8 mouse cellular contexts compared by ENCODE assay signal in the genomic region with DNA sequence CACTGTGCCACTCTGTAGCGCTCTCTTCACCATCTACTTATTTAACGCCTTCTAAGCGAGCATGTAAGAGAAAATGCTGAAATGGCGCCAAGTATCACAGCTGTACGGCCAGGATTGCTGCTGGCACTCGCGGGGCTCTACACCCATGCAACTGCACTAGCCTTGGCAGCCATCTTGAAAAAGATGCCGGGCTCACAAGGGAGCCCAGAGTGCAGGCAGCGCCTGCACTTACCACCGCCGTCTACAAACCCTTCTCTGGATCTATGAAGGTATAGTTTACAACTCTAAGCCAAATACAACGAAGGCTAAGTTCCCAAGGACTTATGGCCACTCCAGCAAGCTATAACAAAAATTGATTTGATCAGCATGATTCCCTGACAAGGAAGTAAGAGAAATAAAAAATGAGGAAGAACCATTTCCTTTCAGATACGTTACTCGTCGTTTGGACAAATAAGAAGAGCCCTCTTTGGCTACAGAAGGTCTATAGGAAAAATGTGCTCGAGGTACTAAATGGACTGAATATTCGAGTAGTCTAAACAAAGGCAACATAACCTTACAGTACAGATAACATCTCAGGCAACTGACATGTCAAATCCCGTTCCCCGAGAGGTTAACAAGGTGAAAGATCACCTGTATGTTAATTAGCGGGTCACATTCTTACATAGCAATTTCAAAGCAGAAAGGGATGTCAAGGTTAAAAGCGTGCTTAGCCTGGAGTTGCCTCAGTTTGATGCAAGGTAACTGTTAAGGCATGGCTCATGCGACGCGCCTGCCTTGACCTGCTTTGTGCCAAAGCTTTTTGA. TPM values are rescaled to one million over a fixed set of nuclear protein-coding genes. Genes with fewer than 3 reads are reported as not detected.
DNase-seq lines count a peak whose midpoint lies in the region; ATAC-seq and TF ChIP-seq lines count a peak whose summit lies in the region.

No protein-coding gene starts in this region.

- no peaks in the 10 kb centered on the region for H3K9me3 ChIP-seq in ES-Bruce4 (replicated peaks; ENCODE audit: control insufficient read depth, insufficient read depth, low read length, poor library complexity, severe bottlenecking)
- H3K9me3 ChIP-seq in forebrain, embryonic 14.5 days (replicated peaks; ENCODE audit: control insufficient read depth, low read length), result no peaks in the 10 kb centered on the region
- H3K9me3 ChIP-seq in neural tube, embryonic 14.5 days (ENCODE audit: control insufficient read depth, low read length), result no peaks in the 10 kb centered on the region

- peak; percentile 27; the same call in 1 of the 2 replicates for ATAC-seq in forebrain, embryonic 14.5 days
- peak; percentile 13; the same call in 1 of the 2 replicates for ATAC-seq in neural tube, embryonic 14.5 days (ENCODE audit: low read depth)

- no peak for TF ChIP-seq POLR2A in ES-Bruce4 (IDR thresholded peaks at IDR 0.05; ENCODE audit: insufficient read depth, low read length)
- no peak for TF ChIP-seq POLR2A in lung, adult 2 months (IDR thresholded peaks at IDR 0.05; ENCODE audit: borderline replicate concordance, extremely low read depth, low read depth, low read length)

- H3K4me1 ChIP-seq in ES-Bruce4 (ENCODE audit: control insufficient read depth, insufficient read depth, low read length), result no peaks in the 10 kb centered on the region
- peaks cover 9% of the 10 kb centered on the region; the same call in 1 of the 2 replicates for H3K4me1 ChIP-seq in forebrain, embryonic 14.5 days (ENCODE audit: control insufficient read depth, insufficient read depth, low read length)
- peaks cover 10% of the 10 kb centered on the region for H3K4me1 ChIP-seq in lung, adult 2 months (ENCODE audit: control insufficient read depth, insufficient read depth, low read length)
- peaks cover 19% of the 10 kb centered on the region for H3K4me1 ChIP-seq in neural tube, embryonic 14.5 days (ENCODE audit: control insufficient read depth, insufficient read depth, low read length)

- peak overlapping the region; percentile 81 for H3K4me2 ChIP-seq in forebrain, embryonic 14.5 days (ENCODE audit: low read length)
- peak overlapping the region; percentile 71 for H3K4me2 ChIP-seq in neural tube, embryonic 14.5 days (ENCODE audit: low read depth, low read length)

- peaks cover 46% of the 10 kb centered on the region for H3K36me3 ChIP-seq in ES-Bruce4 (ENCODE audit: control insufficient read depth, insufficient read depth, low read length, poor library complexity, severe bottlenecking)
- peaks cover 10% of the 10 kb centered on the region; the same call in 1 of the 2 replicates for H3K36me3 ChIP-seq in forebrain, embryonic 14.5 days (ENCODE audit: control insufficient read depth, insufficient read depth, low read length)
- H3K36me3 ChIP-seq in neural tube, embryonic 14.5 days (ENCODE audit: control insufficient read depth, insufficient read depth, low read length), result no peaks in the 10 kb centered on the region

- intact Hi-C loops in heart, postnatal 10 days (cut with DNase I), result loop anchor here (2.0 kb wide), 2 partner anchors 18 to 28 kb away; a partner anchor contains a TSS

- H3K4me3 ChIP-seq in ES-Bruce4 (ENCODE audit: low read depth, low read length), result peak overlapping the region; percentile 100
- peak overlapping the region; percentile 92 for H3K4me3 ChIP-seq in forebrain, embryonic 14.5 days (ENCODE audit: low read depth, low read length)
- peak overlapping the region; percentile 97 for H3K4me3 ChIP-seq in lung, adult 2 months (replicated peaks; ENCODE audit: extremely low read depth, low read depth, low read length)
- peak overlapping the region; percentile 76 for H3K4me3 ChIP-seq in neural tube, embryonic 14.5 days (ENCODE audit: low read depth, low read length)

- H3K27me3 ChIP-seq in ES-Bruce4 (ENCODE audit: control insufficient read depth, insufficient read depth, low read length, poor library complexity, severe bottlenecking), result no peaks in the 10 kb centered on the region
- no peaks in the 10 kb centered on the region for H3K27me3 ChIP-seq in forebrain, embryonic 14.5 days (replicated peaks; ENCODE audit: control insufficient read depth, insufficient read depth, low read length)
- no peaks in the 10 kb centered on the region for H3K27me3 ChIP-seq in neural tube, embryonic 14.5 days (ENCODE audit: control insufficient read depth, insufficient read depth, low read length)

- TF ChIP-seq CTCF in ES-Bruce4 (IDR thresholded peaks at IDR 0.05; ENCODE audit: low read depth, low read length), result no peak
- no peak for TF ChIP-seq CTCF in lung, adult 2 months (IDR thresholded peaks at IDR 0.05; ENCODE audit: insufficient read depth, low read length)

- WGBS in forebrain, embryonic 14.5 days, result under 1% methylated on average over 24 of the region's 24 CpGs
- WGBS in lung, adult 2 months, result under 1% methylated on average over 24 of the region's 24 CpGs
- 1% methylated on average over 24 of the region's 24 CpGs for WGBS in neural tube, embryonic 14.5 days

- peak; percentile 60 for DNase-seq in c-Kit-positive CD71-positive TER-119-positive erythroid progenitor cells, embryonic 14.5 days (ENCODE audit: low spot score)
- peak; percentile 87 for DNase-seq in forebrain, embryonic 14.5 days (ENCODE audit: low spot score)
- DNase-seq in heart, postnatal 10 days, result peak; percentile 73 to 75
- DNase-seq in kidney, postnatal 36 days, result peak; percentile 41 to 67
- peak; percentile 47 for DNase-seq in lung, adult 2 months
- peak; percentile 17 to 24 for DNase-seq in thymus, adult 18-20 months

- peak overlapping the region; percentile 71 for H3K27ac ChIP-seq in ES-Bruce4 (ENCODE audit: insufficient read depth, low read length)
- peak overlapping the region; percentile 82 for H3K27ac ChIP-seq in forebrain, embryonic 14.5 days (ENCODE audit: low read depth, low read length)
- H3K27ac ChIP-seq in neural tube, embryonic 14.5 days (ENCODE audit: low read depth, low read length), result peak overlapping the region; percentile 89

- TF ChIP-seq EP300 in ES-Bruce4 (IDR thresholded peaks at IDR 0.05; ENCODE audit: insufficient read depth, low read depth, low read length), result no peak

- peak overlapping the region; percentile 93 for H3K9ac ChIP-seq in ES-Bruce4 (ENCODE audit: low read depth, poor library complexity, severe bottlenecking)
- peak overlapping the region; percentile 90 for H3K9ac ChIP-seq in forebrain, embryonic 14.5 days (ENCODE audit: low read length)
- H3K9ac ChIP-seq in neural tube, embryonic 14.5 days (replicated peaks; ENCODE audit: low read depth, low read length), result peak overlapping the region; percentile 88

RNA-seq across cellular contexts. Expression of a gene that starts 1.4 kb away (rescaled TPM):
- polyA plus RNA-seq in ES-Bruce4 (2011; ENCODE audit: insufficient read depth, insufficient read length, low read depth, missing spikeins), result 1,520 and 1,534 TPM in 2 replicates
- 963 and 964 TPM in 2 replicates for polyA plus RNA-seq in forebrain, embryonic 14.5 days (2014; fragmentation: Nextera tagmentation; extraction: Ambion mirVana)
- total RNA-seq in heart, postnatal 10 days (2021), result 100 to 1,000 TPM; 750 to 806 TPM
- polyA plus RNA-seq in lung, adult 2 months (2012; rRNA removed), result 158 and 195 TPM in 2 replicates
- polyA plus RNA-seq in neural tube, embryonic 14.5 days (2014; fragmentation: Nextera tagmentation; extraction: Ambion mirVana), result 976 and 994 TPM in 2 replicates

RNA-seq across cellular contexts. Expression of a gene that starts 27.4 kb away (rescaled TPM):
- polyA plus RNA-seq in ES-Bruce4 (2011; ENCODE audit: insufficient read depth, insufficient read length, low read depth, missing spikeins), result 135 and 148 TPM in 2 replicates
- 84.1 and 95.8 TPM in 2 replicates for polyA plus RNA-seq in forebrain, embryonic 14.5 days (2014; fragmentation: Nextera tagmentation; extraction: Ambion mirVana)
- total RNA-seq in heart, postnatal 10 days (2021), result 10 to 100 TPM; 15.1 to 15.4 TPM
- 3.2 and 5.3 TPM in 2 replicates for polyA plus RNA-seq in lung, adult 2 months (2012; rRNA removed)
- 48.0 and 49.7 TPM in 2 replicates for polyA plus RNA-seq in neural tube, embryonic 14.5 days (2014; fragmentation: Nextera tagmentation; extraction: Ambion mirVana)

RNA-seq across cellular contexts. Expression of a gene that starts 37.8 kb away (rescaled TPM):
- polyA plus RNA-seq in ES-Bruce4 (2011; ENCODE audit: insufficient read depth, insufficient read length, low read depth, missing spikeins), result 0.15 and 0.35 TPM in 2 replicates
- 0.13 and 0.35 TPM in 2 replicates for polyA plus RNA-seq in forebrain, embryonic 14.5 days (2014; fragmentation: Nextera tagmentation; extraction: Ambion mirVana)
- total RNA-seq in heart, postnatal 10 days (2021), result under 1 TPM; 0.17 to 0.43 TPM
- 1.2 TPM in 2 replicates for polyA plus RNA-seq in lung, adult 2 months (2012; rRNA removed)
- polyA plus RNA-seq in neural tube, embryonic 14.5 days (2014; fragmentation: Nextera tagmentation; extraction: Ambion mirVana), result 0.75 and 0.79 TPM in 2 replicates

Comparison
In these comparisons a context has a peak if more than half of its experiments do, and no peak if none do; other contexts are left out.
1. Peak in every context shown above with its lines: DNase-seq, ATAC-seq, H3K4me3 ChIP-seq and H3K27ac ChIP-seq.
2. DNase-seq: peak in every context shown above with its lines; median percentile 87 in forebrain, embryonic 14.5 days; 74 in heart, postnatal 10 days; 60 in c-Kit-positive CD71-positive TER-119-positive erythroid progenitor cells, embryonic 14.5 days; 54 in kidney, postnatal 36 days; 47 in lung, adult 2 months; 20 in thymus, adult 18-20 months.